Mouse (Mus musculus) MEL (cell line): ENCODE results near the gene Olfr823. TPM values are rescaled to one million over a fixed set of nuclear protein-coding genes. Genes with fewer than 3 reads are reported as not detected.
"Not testable (repeated sequence)": the region's sequence is repeated elsewhere in the genome, so short reads cannot be mapped to it uniquely, and the experiment has no call there.

Experiments
- DNase-seq: peaks from one replicate; pipeline ENCODE4 v3.0.0; 2011; ENCODE audit warnings: low read depth, low spot score
- H3K27ac ChIP-seq: 2 replicates; pipeline ENCODE4 v1.5.1; 2012; ENCODE audit warnings: low read depth, mild to moderate bottlenecking, control low read depth, low read length, moderate library complexity; ENCODE audit not compliant: control insufficient read depth
- H3K27me3 ChIP-seq, 2 experiments: fragments of 150-350 bp in 1 of 2; sonication (generic) in 1 of 2; 2 replicates each; pipeline ENCODE4 v1.6.1; 2012; ENCODE audit warnings: low read length in 2 of 2, mild to moderate bottlenecking in 2 of 2, improper control_type of control experiment in 1 of 2, moderate library complexity in 1 of 2; ENCODE audit not compliant: insufficient read depth in 2 of 2, control insufficient read depth in 1 of 2
- H3K36me3 ChIP-seq, 2 experiments: 2 replicates each; pipeline ENCODE4 v1.6.1; 2012 to 2014; ENCODE audit warnings: low read length in 2 of 2, improper control_type of control experiment in 1 of 2, inconsistent platforms in 1 of 2, mild to moderate bottlenecking in 1 of 2; ENCODE audit not compliant: insufficient read depth in 2 of 2, control insufficient read depth in 1 of 2
- H3K4me1 ChIP-seq, 2 experiments: fragments of 150-350 bp in 1 of 2; sonication (generic) in 1 of 2; 2 replicates each; pipeline ENCODE4 v1.6.1; 2012; ENCODE audit warnings: low read length in 2 of 2, improper control_type of control experiment in 1 of 2, mild to moderate bottlenecking in 1 of 2; ENCODE audit not compliant: insufficient read depth in 2 of 2, control insufficient read depth in 1 of 2
- H3K4me3 ChIP-seq, 2 experiments: fragments of 150-350 bp in 1 of 2; sonication (generic) in 1 of 2; 2 replicates each; pipeline ENCODE4 v1.5.1; 2012; ENCODE audit warnings: low read depth in 2 of 2, low read length in 2 of 2, mild to moderate bottlenecking in 2 of 2, moderate library complexity in 2 of 2, control low read depth in 1 of 2, improper control_type of control experiment in 1 of 2; ENCODE audit not compliant: control insufficient read depth in 1 of 2, insufficient read depth in 1 of 2
- H3K79me2 ChIP-seq: 2 replicates; pipeline ENCODE4 v1.6.1; 2012; ENCODE audit warnings: mild to moderate bottlenecking, low read length, moderate library complexity; ENCODE audit not compliant: control insufficient read depth, poor library complexity, insufficient read depth
- H3K9ac ChIP-seq: 2 replicates; pipeline ENCODE4 v1.6.1; 2012; ENCODE audit warnings: low read depth, mild to moderate bottlenecking, control low read depth, low read length, moderate library complexity; ENCODE audit not compliant: control insufficient read depth, poor library complexity, severe bottlenecking
- H3K9me3 ChIP-seq: fragments of 150-350 bp; sonication (generic); replicated peaks from 2 replicates; pipeline ENCODE4 v1.6.1; 2012; ENCODE audit warnings: mild to moderate bottlenecking, low read length, improper control_type of control experiment, moderate library complexity; ENCODE audit not compliant: insufficient read depth
- CTCF ChIP-seq, 3 experiments: IDR thresholded peaks in 2 of 3; conservative IDR thresholded peaks in 1 of 3; 2 replicates each; pipeline ENCODE4 v1.5.1; 2011 to 2012; ENCODE audit warnings: low read length in 3 of 3, low read depth in 2 of 3, mild to moderate bottlenecking in 2 of 3, improper control_type of control experiment in 1 of 3, inconsistent platforms in 1 of 3, mixed read lengths in 1 of 3, moderate library complexity in 1 of 3; ENCODE audit not compliant: control insufficient read depth in 1 of 3, insufficient read depth in 1 of 3, poor library complexity in 1 of 3, severe bottlenecking in 1 of 3
- GABPA ChIP-seq: IDR thresholded peaks from 2 replicates; pipeline ENCODE4 v1.6.1; 2012; ENCODE audit warnings: low read depth, mild to moderate bottlenecking, inconsistent platforms, low read length, improper control_type of control experiment, moderate library complexity
- GATA1 ChIP-seq: IDR thresholded peaks from 2 replicates; pipeline ENCODE4 v1.6.1; 2011; ENCODE audit warnings: low read depth, low read length, improper control_type of control experiment
- JUND ChIP-seq: IDR thresholded peaks from 2 replicates; pipeline ENCODE4 v1.6.1; 2011; ENCODE audit warnings: low read depth, mild to moderate bottlenecking, improper control_type of control experiment, low read length
- MYC ChIP-seq: IDR thresholded peaks from 2 replicates; pipeline ENCODE4 v1.6.1; 2011; ENCODE audit warnings: low read depth, mild to moderate bottlenecking, low read length, improper control_type of control experiment, moderate library complexity
- POLR2A ChIP-seq, 2 experiments: IDR thresholded peaks; 2 replicates each; pipeline ENCODE4 v1.6.1; 2011 to 2012; ENCODE audit warnings: low read length in 2 of 2, mild to moderate bottlenecking in 2 of 2, control low read depth in 1 of 2, improper control_type of control experiment in 1 of 2, low read depth in 1 of 2, moderate library complexity in 1 of 2; ENCODE audit not compliant: control insufficient read depth in 1 of 2, insufficient read depth in 1 of 2, poor library complexity in 1 of 2
- RAD21 ChIP-seq: IDR thresholded peaks from 2 replicates; pipeline ENCODE4 v1.6.1; 2011; ENCODE audit warnings: mild to moderate bottlenecking, low read depth, low read length, improper control_type of control experiment
- RCOR1 ChIP-seq: IDR thresholded peaks from 2 replicates; pipeline ENCODE4 v1.6.1; 2012; ENCODE audit warnings: low read depth, mild to moderate bottlenecking, inconsistent platforms, low read length, improper control_type of control experiment
- SMC3 ChIP-seq: IDR thresholded peaks from 2 replicates; pipeline ENCODE4 v1.6.1; 2011; ENCODE audit warnings: low read depth, low read length, improper control_type of control experiment
- TCF12 ChIP-seq: IDR thresholded peaks from 2 replicates; pipeline ENCODE4 v1.6.1; 2014; ENCODE audit warnings: low read depth, mild to moderate bottlenecking, inconsistent platforms, low read length, improper control_type of control experiment, moderate library complexity
- USF1 ChIP-seq: IDR thresholded peaks from 2 replicates; pipeline ENCODE4 v1.6.1; 2014; ENCODE audit warnings: low read depth, mild to moderate bottlenecking, inconsistent platforms, low read length, improper control_type of control experiment, moderate library complexity
- USF2 ChIP-seq, 2 experiments: IDR thresholded peaks; 2 replicates each; pipeline ENCODE4 v1.6.1; 2011 to 2012; ENCODE audit warnings: improper control_type of control experiment in 2 of 2, low read length in 2 of 2, borderline replicate concordance in 1 of 2, inconsistent platforms in 1 of 2, low read depth in 1 of 2, mild to moderate bottlenecking in 1 of 2; ENCODE audit not compliant: insufficient read depth in 1 of 2
- ZC3H11A ChIP-seq: IDR thresholded peaks from 2 replicates; pipeline ENCODE4 v1.6.1; 2012; ENCODE audit warnings: low read depth, mild to moderate bottlenecking, inconsistent platforms, low read length, improper control_type of control experiment
- polyA plus RNA-seq, 2 experiments: library from polyadenylated mRNA; stranded (reverse) in 1 of 2; unstranded in 1 of 2; fragments of >175 nt in 1 of 2; fragments of >200 nt in 1 of 2; gene quantifications; 2 replicates each; pipeline versions ENCODE4 v1.2.1 to v1.2.4; 2012; ENCODE audit warnings: low replicate concordance in 2 of 2, low read depth in 1 of 2; ENCODE audit not compliant: insufficient read length in 2 of 2, insufficient read depth in 1 of 2, missing spikeins in 1 of 2
- total RNA-seq: library from RNA; depleted of rRNA; stranded (reverse); fragments of 300-350 nt; gene quantifications from 2 replicates; pipeline ENCODE4 v1.2.3, GENCODE M21; 2012

The Olfr823 gene
- total and polyA plus RNA-seq, 3 experiments: not detected

- no peaks in the 10 kb centered on the region for H3K36me3 ChIP-seq
- no peaks in the 10 kb centered on the region for H3K4me1 ChIP-seq
- TF ChIP-seq GABPA (no peak), TCF12 (no peak), RCOR1 (no peak), MYC (no peak), JUND (no peak), USF1 (no peak), GATA1 (no peak)
- DNase-seq: no peak
- H3K79me2 ChIP-seq: no peaks in the 10 kb centered on the region
- H3K27me3 ChIP-seq: no peaks in the 10 kb centered on the region; a peak in 1 of 4 replicates
- H3K9me3 ChIP-seq: no peaks in the 10 kb centered on the region
- H3K4me3 ChIP-seq: no peak overlapping the region
- no peak overlapping the region for H3K27ac ChIP-seq
- no peak overlapping the region for H3K9ac ChIP-seq
Observed at GRCm38 (mm10) chr10:130134811-130135210, 19.6 kb upstream of the Olfr823 start.

- H3K79me2 ChIP-seq, H3K27ac ChIP-seq, H3K36me3 ChIP-seq, H3K4me3 ChIP-seq, H3K9me3 ChIP-seq, H3K9ac ChIP-seq, DNase-seq, H3K4me1 ChIP-seq, H3K27me3 ChIP-seq: not testable (repeated sequence)
Observed at GRCm38 (mm10) chr10:130129900-130130299, 14.7 kb upstream of the Olfr823 start, which contains the start of gene Olfr824. Olfr824 (minus strand) TSS chr10:130130000.

GRCm38 (mm10) chr10:130116045-130116444, 862 bp upstream of the Olfr823 start:
- not testable (repeated sequence) for H3K79me2 ChIP-seq, H3K4me3 ChIP-seq, H3K4me1 ChIP-seq, H3K9me3 ChIP-seq, H3K27ac ChIP-seq, H3K27me3 ChIP-seq, H3K36me3 ChIP-seq, DNase-seq, H3K9ac ChIP-seq

- Histone ChIP-seq H3K27ac (no peak overlapping the region), H3K9me3 (no peaks in the 10 kb centered on the region), H3K4me1 (no peaks in the 10 kb centered on the region), H3K79me2 (no peaks in the 10 kb centered on the region), H3K27me3 (peaks cover 0 to 3% of the 10 kb centered on the region in 2 experiments; a peak in 2 of 4 replicates), H3K9ac (no peak overlapping the region), H3K36me3 (no peaks in the 10 kb centered on the region), H3K4me3 (no peak overlapping the region)
- peak; percentile 44 for DNase-seq
- TF ChIP-seq POLR2A (IDR thresholded peaks at IDR 0.05; ENCODE audit: control insufficient read depth in 1 of 2, insufficient read depth in 1 of 2, low read depth in 1 of 2, low read length in 2 of 2, poor library complexity in 1 of 2) (no peak), USF2 (IDR thresholded peaks at IDR 0.05; ENCODE audit: borderline replicate concordance in 1 of 2, insufficient read depth in 1 of 2, low read depth in 1 of 2, low read length in 2 of 2) (no peak), ZC3H11A (0 out of 2 replicates have a peak, but pooled peaks have one; percentile 19), CTCF (IDR thresholded peaks at IDR 0.05 in 2 of 3, conservative IDR thresholded peaks at IDR 0.05 in 1 of 3; ENCODE audit: control insufficient read depth in 1 of 3, insufficient read depth in 1 of 3, low read depth in 2 of 3, low read length in 3 of 3, poor library complexity in 1 of 3, severe bottlenecking in 1 of 3) (peak in 2 of 3 experiments; percentile 6 to 71; a peak in 3 of 6 replicates), RAD21 (peak; percentile 53), SMC3 (peak; percentile 66)
Observed at GRCm38 (mm10) chr10:130096104-130096503, 19.1 kb downstream of the Olfr823 start.
